Mouse (Mus musculus): ENCODE results near the gene Trpt1. TPM values are rescaled to one million over a fixed set of nuclear protein-coding genes. Genes with fewer than 3 reads are reported as not detected.
A peak's percentile ranks its signal among the peaks of the same experiment; 100 is the strongest.
"Not testable (repeated sequence)": the region's sequence is repeated elsewhere in the genome, so short reads cannot be mapped to it uniquely, and the experiment has no call there.

Gene Trpt1
- total RNA-seq, 2 experiments from 2014 or later, result 22.6 to 25.7 TPM

DNA sequence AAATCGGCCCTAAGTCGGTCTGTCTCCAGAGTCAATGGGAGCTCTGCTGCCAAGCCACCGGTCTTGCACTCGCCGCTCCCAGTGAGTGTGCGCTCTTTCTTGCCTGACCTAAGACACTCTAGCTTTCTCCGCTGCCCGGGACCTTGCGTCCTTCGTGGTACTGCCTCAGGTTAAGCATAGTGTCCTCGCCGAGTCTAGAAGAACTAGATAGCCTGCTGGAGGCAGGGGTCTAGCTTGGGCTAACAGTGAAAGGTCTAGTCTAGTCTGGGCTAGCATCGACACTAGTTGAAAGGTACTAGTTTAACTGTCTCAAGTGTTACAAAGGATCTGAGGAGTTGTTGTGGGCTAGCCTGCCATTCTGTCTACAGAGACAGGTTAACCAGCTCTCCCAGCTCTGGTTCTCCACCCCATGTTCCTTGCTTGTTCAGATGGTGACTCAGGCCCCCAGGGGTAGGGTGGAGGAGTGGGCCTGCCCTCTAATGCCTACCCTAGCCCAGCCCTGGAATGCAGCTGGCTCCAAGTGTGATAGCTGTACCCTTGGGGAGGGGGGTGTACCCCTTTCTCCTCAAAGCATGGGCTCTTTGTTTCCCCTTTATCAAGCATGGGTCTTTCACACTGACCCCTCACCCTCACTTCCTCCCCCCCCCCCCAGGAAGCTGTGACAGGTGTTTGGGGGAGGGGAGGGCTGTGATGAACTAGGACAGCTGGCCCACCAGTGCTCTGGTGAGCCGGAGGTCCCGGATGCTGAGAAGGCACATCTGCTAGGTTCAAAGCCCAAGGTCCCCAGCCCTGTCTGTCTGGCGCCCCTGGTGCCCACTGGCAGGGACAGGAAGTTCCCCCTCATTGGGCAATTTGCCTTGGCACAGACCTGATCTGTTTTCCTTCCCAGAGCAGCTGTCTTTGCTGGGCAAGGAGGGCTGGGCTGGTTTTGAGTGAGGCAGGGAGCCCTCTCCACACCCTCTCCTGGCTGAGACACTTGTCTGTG, 20.1 kb upstream of the Trpt1 start, which contains the start of gene Plcb3:
Gene Plcb3, minus strand, starts transcription at position 934 of the 985 bp plus-strand sequence.
- DNase-seq, result peak; percentile 72

GRCm38 (mm10) chr19:6977759-6978638, 17.9 kb upstream of the Trpt1 start:
- DNase-seq, result no peak

- DNase-seq, result no peak
Observed at GRCm38 (mm10) chr19:6978639-6978974, 17.3 kb upstream of the Trpt1 start.

DNA sequence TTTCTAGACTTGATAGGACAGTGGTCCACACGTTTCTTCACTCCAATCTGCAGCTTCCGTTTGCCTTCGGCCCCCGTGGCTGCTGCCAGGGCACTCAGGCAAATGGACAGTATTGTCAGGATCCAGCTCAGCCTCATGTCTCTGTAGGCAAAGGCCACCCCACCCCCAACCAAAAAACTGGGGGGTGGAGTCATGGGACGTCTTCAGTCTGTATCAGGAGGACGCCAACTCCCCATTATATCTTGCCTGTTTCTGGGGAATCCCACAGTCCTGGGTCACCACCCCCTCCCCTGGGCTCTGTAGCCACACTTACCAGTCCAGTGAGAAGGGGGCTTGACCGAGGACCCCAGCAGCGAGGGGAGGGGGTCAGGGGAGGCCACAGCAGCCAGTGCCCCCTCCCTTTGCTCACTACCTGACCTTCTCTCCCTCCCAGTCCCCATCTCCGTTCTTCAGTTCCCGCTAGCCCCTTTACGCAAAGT, 16.9 kb upstream of the Trpt1 start:
- DNase-seq, result peak; percentile 38

DNA sequence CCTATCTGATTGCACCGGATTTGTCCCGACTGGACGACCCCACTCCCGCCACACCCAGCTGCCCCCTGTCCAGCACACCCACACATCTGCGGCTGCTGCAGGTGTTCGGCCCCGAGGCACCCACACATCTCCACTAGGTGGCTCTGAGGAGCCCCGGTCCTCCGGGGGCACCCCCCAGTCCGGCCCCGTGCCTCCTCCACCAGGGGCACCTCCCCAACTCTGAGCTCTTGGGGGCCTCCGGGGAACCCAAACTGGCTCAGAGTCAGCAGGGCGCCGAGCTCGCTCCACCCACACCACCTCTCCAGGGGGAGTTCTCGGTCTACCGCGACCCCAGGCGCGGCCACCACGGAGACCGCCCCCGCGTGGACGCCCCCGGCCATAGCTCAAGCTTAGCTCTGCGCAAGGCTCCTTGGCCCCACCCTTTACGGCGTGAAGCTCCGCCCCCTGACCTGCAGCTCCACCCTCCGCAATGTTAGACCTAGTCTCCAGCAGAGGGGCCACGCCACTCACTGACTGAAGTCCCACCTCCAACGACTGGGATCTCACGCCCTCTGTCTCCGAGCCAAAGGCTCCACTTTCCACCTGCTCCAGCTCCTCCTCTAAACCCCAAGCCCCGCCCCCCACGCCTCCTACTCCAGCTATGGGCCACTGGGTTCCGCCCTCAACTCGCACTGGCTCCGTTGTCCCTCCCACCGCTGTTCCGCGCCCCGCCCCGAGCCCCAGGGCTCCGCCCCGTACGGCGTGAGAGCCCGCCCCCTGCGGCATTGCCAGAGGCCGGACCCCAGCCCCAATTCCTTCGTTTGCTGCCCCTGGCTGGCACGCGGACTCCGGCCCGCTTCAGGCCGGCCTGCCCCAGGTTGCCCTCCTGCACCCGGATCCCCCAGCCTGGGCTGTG, 16.2 kb upstream of the Trpt1 start:
- peak; percentile 100 for DNase-seq

DNA sequence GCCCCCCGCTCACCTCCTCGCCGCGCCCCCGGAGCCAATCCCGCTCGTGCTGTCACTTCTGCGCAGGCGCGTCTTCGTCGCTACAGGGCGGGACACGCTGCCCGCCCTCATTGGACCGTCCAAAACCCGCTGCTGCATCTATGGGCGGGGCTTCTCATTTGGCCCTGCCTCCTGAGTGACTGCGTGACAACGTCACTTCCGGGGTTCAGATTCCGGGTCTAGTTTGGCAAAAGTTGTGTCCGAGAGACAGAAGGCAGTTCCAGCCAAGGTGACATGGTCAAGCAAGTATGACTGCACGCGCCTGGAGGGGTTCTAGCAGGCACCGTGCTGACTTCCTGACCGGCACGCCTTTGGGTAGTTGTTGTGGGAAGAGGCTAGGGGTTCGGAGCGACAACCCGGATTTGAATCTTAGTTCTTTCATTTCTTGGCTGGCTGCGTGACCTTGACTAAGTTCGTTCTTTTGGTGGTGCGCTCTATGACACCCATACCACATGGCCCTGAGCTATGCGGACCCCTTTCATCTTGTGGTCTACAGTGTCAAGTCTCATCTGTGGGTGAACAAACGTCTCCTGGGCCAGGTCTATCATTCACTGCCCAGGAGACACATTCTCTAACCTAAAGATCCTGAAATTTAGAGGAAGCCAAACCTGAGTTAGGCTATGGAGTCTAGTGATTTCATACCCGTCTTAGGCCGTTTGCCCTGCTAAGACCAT, 15.4 kb upstream of the Trpt1 start, which contains the start of gene Fkbp2:
Gene Fkbp2, minus strand, starts transcription at position 121 of the 713 bp plus-strand sequence.
- peak; percentile 99 for DNase-seq

GRCm38 (mm10) chr19:6981465-6981864, 14.5 kb upstream of the Trpt1 start:
- DNase-seq, result no peak

DNA sequence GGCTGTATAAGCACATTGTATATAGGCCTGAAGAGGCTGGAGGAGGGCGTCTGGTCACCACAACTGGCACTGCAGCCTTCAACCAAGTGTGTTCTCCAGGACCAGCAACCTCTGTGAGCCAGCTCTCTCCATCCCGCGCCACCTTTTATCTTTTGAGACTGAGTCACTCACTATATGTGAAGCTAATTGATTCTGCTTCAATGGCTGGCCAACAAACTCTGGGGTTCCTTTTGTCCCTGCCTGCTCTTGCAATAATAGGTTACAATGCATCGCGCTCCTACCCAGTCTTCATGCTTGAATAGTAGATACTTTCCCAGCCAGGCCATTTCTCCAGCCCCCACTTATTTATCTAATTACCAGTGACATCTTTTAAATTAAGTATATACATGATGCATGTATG, 12.3 kb upstream of the Trpt1 start:
- no peak for DNase-seq

GRCm38 (mm10) chr19:6985300-6985699, 10.6 kb upstream of the Trpt1 start:
- no peak for DNase-seq

- no peak for DNase-seq
Observed at GRCm38 (mm10) chr19:6985951-6986708, 9.8 kb upstream of the Trpt1 start.

DNA sequence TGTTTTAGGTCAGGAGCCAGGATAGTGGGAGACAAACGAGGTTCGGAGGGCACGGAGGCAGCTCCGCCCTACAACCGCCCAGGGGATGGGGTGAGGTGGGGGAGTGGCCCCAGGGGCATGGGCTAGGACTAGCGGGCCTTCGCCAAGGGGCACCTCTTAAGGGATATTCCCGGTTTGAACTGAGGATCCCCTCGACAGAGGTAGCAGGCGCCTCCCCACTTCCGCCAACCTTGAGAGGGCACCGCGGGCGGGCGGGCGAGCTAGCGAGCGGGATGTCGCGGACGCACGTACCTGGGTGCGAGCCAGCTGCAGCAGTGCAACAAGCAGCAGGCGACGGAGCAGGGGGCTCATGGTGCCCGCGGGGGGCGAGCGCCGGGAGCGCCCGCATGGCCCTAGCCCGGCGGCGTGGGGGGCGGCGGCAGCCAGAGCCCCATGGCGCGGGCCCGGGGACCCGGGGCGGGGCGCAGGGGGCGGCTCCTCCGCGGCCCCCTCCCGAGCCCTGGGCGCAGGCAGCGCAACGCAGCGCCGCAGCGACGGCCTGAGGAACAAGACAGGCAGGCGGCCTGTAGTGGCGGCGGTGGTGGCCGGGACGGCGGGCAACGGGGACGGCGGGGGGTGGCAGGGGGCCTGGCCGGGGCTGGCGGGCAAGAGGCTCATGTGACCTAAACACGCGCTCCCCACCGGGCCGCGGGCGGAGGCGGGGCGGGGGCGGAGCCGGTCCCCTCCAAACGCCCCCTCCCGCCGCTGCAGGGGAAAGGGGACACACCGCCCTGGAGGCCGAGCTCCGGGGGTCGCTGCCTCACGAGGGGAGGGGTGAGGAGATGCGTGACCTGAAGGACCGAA, 8.6 kb upstream of the Trpt1 start, which contains the start of gene Vegfb:
Gene Vegfb, minus strand, starts transcription at position 591 of the 843 bp plus-strand sequence.
- DNase-seq, result peak; percentile 76

DNA sequence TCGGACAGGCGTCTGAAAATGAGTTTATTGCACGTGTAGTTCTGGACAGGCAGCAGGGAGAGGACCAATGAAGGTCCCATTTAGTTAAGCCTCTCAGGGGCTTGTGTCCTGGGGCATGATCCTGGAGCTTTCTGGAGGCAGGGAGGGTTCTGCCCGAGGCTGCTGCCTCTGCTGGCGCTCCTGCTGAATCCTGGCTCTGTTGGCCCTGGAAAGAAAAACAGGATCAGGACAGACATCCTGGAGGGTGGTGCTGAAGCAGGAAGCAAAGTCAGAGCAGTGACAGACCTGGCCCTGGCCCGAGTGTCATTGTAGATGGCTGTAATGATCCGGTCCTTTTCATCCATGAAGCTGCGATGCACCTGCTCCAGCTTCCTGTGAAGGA, 8.0 kb upstream of the Trpt1 start:
- no peak for DNase-seq

- DNase-seq, result no peak
Observed at GRCm38 (mm10) chr19:6989251-6989650, 6.7 kb upstream of the Trpt1 start.

GRCm38 (mm10) chr19:6990712-6991111, 5.2 kb upstream of the Trpt1 start:
- DNase-seq, result no peak

GRCm38 (mm10) chr19:6991166-6991565, 4.8 kb upstream of the Trpt1 start:
- DNase-seq, result not testable (repeated sequence)

GRCm38 (mm10) chr19:6992011-6992858, 3.7 kb upstream of the Trpt1 start, which contains the start of gene Dnajc4:
Dnajc4 (minus strand) TSS chr19:6992572.
- DNase-seq, result peak; percentile 97

- no peak for DNase-seq
Observed at GRCm38 (mm10) chr19:6993011-6993770, 2.7 kb upstream of the Trpt1 start.

Data from heart, postnatal 4 days (tissue).